Comparison of ENCODE assay signal across 21 mouse cellular contexts in genomic region chr7:49252902-49253301, GRCm38 (mm10).
DNase-seq lines count a peak whose midpoint lies in the region; ATAC-seq and TF ChIP-seq lines count a peak whose summit lies in the region.
"Had no signal": no experiment of that assay in that cellular context is flagged by ENCODE, and none has a peak within 500 bp of the region (broad histone marks: within the 10 kb centered on the region; RNA-seq: fewer than 3 reads in every experiment).

No protein-coding gene starts in this region.

- in situ Hi-C loops in Patski (cut with MboI; ENCODE audit: low pct_unique_long_range_greater_than_20kb) = loop anchor here (25.0 kb wide), 2 partner anchors 366 to 491 kb away; partner anchors contain the start of gene E2f8

- H3K27ac ChIP-seq in forebrain, embryonic 13.5 days = no peak overlapping the region
- H3K27ac ChIP-seq in midbrain, embryonic 10.5 days (replicated peaks) = no peak overlapping the region
- H3K27ac ChIP-seq: embryonic facial prominence, embryonic 10.5 days; limb, embryonic 10.5 days; neural tube, embryonic 13.5 days had no signal

- H3K4me2 ChIP-seq in forebrain, embryonic 13.5 days = no peak overlapping the region
- H3K4me2 ChIP-seq: liver, embryonic 11.5 days; neural tube, embryonic 13.5 days had no signal

- 64% methylated on average over 6 of the region's 6 CpGs for WGBS in forebrain, embryonic 13.5 days
- 85% methylated on average over 6 of the region's 6 CpGs for WGBS in midbrain, embryonic 10.5 days

- ATAC-seq in frontal cortex, adult (ENCODE audit: low TSS enrichment) = peak; percentile 3; the same call in 1 of the 2 replicates
- ATAC-seq in Patski = no peak
- peak; percentile 69 for ATAC-seq in granulocyte monocyte progenitor cell, adult 5-6 weeks (replicated peaks; ENCODE audit: poor library complexity, severe bottlenecking)
- no peak for ATAC-seq in forebrain, embryonic 13.5 days
- ATAC-seq: forebrain, embryonic 16.5 days; hindbrain, embryonic 16.5 days had no signal

- H3K4me1 ChIP-seq in forebrain, embryonic 13.5 days = peaks cover 27% of the 10 kb centered on the region
- H3K4me1 ChIP-seq in midbrain, embryonic 10.5 days = peaks cover 20% of the 10 kb centered on the region
- H3K4me1 ChIP-seq: limb, embryonic 10.5 days had no signal

- no peaks in the 10 kb centered on the region for H3K9me3 ChIP-seq in forebrain, embryonic 13.5 days (replicated peaks)
- H3K9me3 ChIP-seq in midbrain, embryonic 10.5 days (replicated peaks) = no peaks in the 10 kb centered on the region
- H3K9me3 ChIP-seq: embryonic facial prominence, embryonic 10.5 days; limb, embryonic 10.5 days; neural tube, embryonic 13.5 days had no signal

- H3K4me3 ChIP-seq in forebrain, embryonic 13.5 days = no peak overlapping the region
- H3K4me3 ChIP-seq in midbrain, embryonic 10.5 days = no peak overlapping the region
- H3K4me3 ChIP-seq: embryonic facial prominence, embryonic 10.5 days; erythroblast, embryonic 14.5 days; limb, embryonic 10.5 days; neural tube, embryonic 13.5 days had no signal

- H3K9ac ChIP-seq in forebrain, embryonic 13.5 days = no peak overlapping the region
- H3K9ac ChIP-seq: neural tube, embryonic 13.5 days had no signal

- TF ChIP-seq CTCF in Patski (IDR thresholded peaks at IDR 0.05) = no peak

- H3K36me3 ChIP-seq in forebrain, embryonic 13.5 days (ENCODE audit: poor library complexity, severe bottlenecking) = no peaks in the 10 kb centered on the region
- H3K36me3 ChIP-seq in midbrain, embryonic 10.5 days = no peaks in the 10 kb centered on the region
- H3K36me3 ChIP-seq: embryonic facial prominence, embryonic 10.5 days; limb, embryonic 10.5 days; neural tube, embryonic 13.5 days had no signal

- no peaks in the 10 kb centered on the region for H3K27me3 ChIP-seq in Patski
- H3K27me3 ChIP-seq in forebrain, embryonic 13.5 days = peaks cover 16% of the 10 kb centered on the region
- peaks cover 22% of the 10 kb centered on the region for H3K27me3 ChIP-seq in midbrain, embryonic 10.5 days (ENCODE audit: low read depth, poor library complexity, severe bottlenecking)

- POLR2A ChIA-PET in Patski (lab: Charles Lee) = interaction anchor here (0.6 to 1.1 kb wide), 2 partner anchors 12 to 22 kb away, joined by 3 to 5 read pairs; no protein-coding TSS in a partner anchor

- DNase-seq in frontal cortex, adult 2 months (ENCODE audit: extremely low spot score in 1 of 2, low spot score in 1 of 2) = no peak
- DNase-seq in 416B (ENCODE audit: low read depth) (peak; percentile 47), Patski (ENCODE audit: low read depth, low spot score) (peak; percentile 62)
- no peak for DNase-seq in midbrain, embryonic 10.5 days (ENCODE audit: low spot score)
- DNase-seq in retina, postnatal 1 day = no peak
- DNase-seq: adrenal gland, postnatal 14 days; heart, postnatal 10 days; kidney, adult 9 months; kidney, postnatal 4 days; right cerebral cortex, postnatal 25 days; thymus, postnatal 14 days had no signal

- CTCF ChIA-PET in Patski (lab: Charles Lee) = interaction anchor here (1.8 to 17.5 kb wide), 2 partner anchors 17 to 29 kb away, joined by 3 to 225 read pairs; no protein-coding TSS in a partner anchor

Comparison
In these comparisons a context has a peak if more than half of its experiments do, and no peak if none do; other contexts are left out.
1. ATAC-seq: peak in frontal cortex, adult (single experiment) and granulocyte monocyte progenitor cell, adult 5-6 weeks (single experiment); none in Patski (single experiment) and forebrain, embryonic 13.5 days (single experiment).
2. DNase-seq: peak in 416B (single experiment) and Patski (single experiment); none in frontal cortex, adult 2 months (0 of 2), midbrain, embryonic 10.5 days (single experiment) and retina, postnatal 1 day (single experiment).